ENCODE assay signal across 20 mouse cellular contexts in genomic region chr15:62511461-62511860, GRCm38 (mm10).
A peak's percentile ranks its signal among the peaks of the same experiment; 100 is the strongest.
DNase-seq lines count a peak whose midpoint lies in the region; ATAC-seq and TF ChIP-seq lines count a peak whose summit lies in the region.
"Had no signal": no experiment of that assay in that cellular context is flagged by ENCODE, and none has a peak within 500 bp of the region (broad histone marks: within the 10 kb centered on the region; RNA-seq: fewer than 3 reads in every experiment).

No protein-coding gene starts in this region.

- H3K4me3 ChIP-seq in forebrain, postnatal 0 days (ENCODE audit: low read depth, low read length) = no peak overlapping the region
- no peak overlapping the region for H3K4me3 ChIP-seq in forebrain, embryonic 11.5 days (ENCODE audit: low read depth, low read length)
- H3K4me3 ChIP-seq: embryonic facial prominence, embryonic 10.5 days; heart, embryonic 10.5 days; hindbrain, embryonic 12.5 days; intestine, embryonic 15.5 days had no signal

- H3K9ac ChIP-seq in forebrain, postnatal 0 days = no peak overlapping the region
- no peak overlapping the region for H3K9ac ChIP-seq in forebrain, embryonic 11.5 days (ENCODE audit: low read length)
- H3K9ac ChIP-seq: hindbrain, embryonic 12.5 days; intestine, embryonic 15.5 days had no signal

- peak; percentile 93 for ATAC-seq in forebrain, postnatal 0 days
- ATAC-seq in forebrain, embryonic 11.5 days (replicated peaks; ENCODE audit: low FRiP score) = no peak
- ATAC-seq: intestine, embryonic 15.5 days had no signal

- peak; percentile 63 for DNase-seq in forebrain, postnatal 0 days
- no peak for DNase-seq in forebrain, embryonic 11.5 days (ENCODE audit: low spot score)
- DNase-seq in layer of hippocampus, adult 9-11 months = peak; percentile 4
- no peak for DNase-seq in layer of hippocampus, adult 8-10 months (ENCODE audit: low spot score in 2 of 2)
- DNase-seq in brain, embryonic 14.5 days (ENCODE audit: low read depth) = peak; percentile 42
- peak; percentile 11 for DNase-seq in telencephalon, adult 2 months (ENCODE audit: low read depth, low spot score)
- DNase-seq in cerebellum, postnatal 25 days = no peak
- DNase-seq: adrenal gland, adult 2 months; adrenal gland, postnatal 25 days; cerebellum, adult 18-20 months; cerebellum, adult 9-11 months; gastrocnemius, postnatal 10 days; heart, adult 18-20 months; heart, postnatal 10 days; heart, postnatal 4 days; kidney, adult 18-20 months had no signal

- TF ChIP-seq POLR2A in brain, embryonic 14.5 days (IDR thresholded peaks at IDR 0.05; ENCODE audit: borderline replicate concordance, extremely low read depth, insufficient read depth, insufficient read length, poor library complexity, severe bottlenecking) = no peak

- H3K27ac ChIP-seq in forebrain, postnatal 0 days (ENCODE audit: low read depth, low read length) = no peak overlapping the region
- no peak overlapping the region for H3K27ac ChIP-seq in forebrain, embryonic 11.5 days (ENCODE audit: low read depth, low read length)
- H3K27ac ChIP-seq: embryonic facial prominence, embryonic 10.5 days; heart, embryonic 10.5 days; hindbrain, embryonic 12.5 days; intestine, embryonic 15.5 days had no signal

- H3K36me3 ChIP-seq in forebrain, postnatal 0 days (ENCODE audit: insufficient read depth) = no peaks in the 10 kb centered on the region
- no peaks in the 10 kb centered on the region for H3K36me3 ChIP-seq in forebrain, embryonic 11.5 days (ENCODE audit: control insufficient read depth, insufficient read depth, low read length)
- H3K36me3 ChIP-seq: embryonic facial prominence, embryonic 10.5 days; heart, embryonic 10.5 days; hindbrain, embryonic 12.5 days; intestine, embryonic 15.5 days had no signal

- H3K4me1 ChIP-seq in forebrain, postnatal 0 days (ENCODE audit: insufficient read depth) = no peaks in the 10 kb centered on the region
- no peaks in the 10 kb centered on the region for H3K4me1 ChIP-seq in forebrain, embryonic 11.5 days (replicated peaks; ENCODE audit: control insufficient read depth, insufficient read depth, low read length)
- H3K4me1 ChIP-seq: embryonic facial prominence, embryonic 10.5 days; heart, embryonic 10.5 days; hindbrain, embryonic 12.5 days; intestine, embryonic 15.5 days had no signal

- H3K27me3 ChIP-seq in forebrain, postnatal 0 days (ENCODE audit: insufficient read depth, low read length) = no peaks in the 10 kb centered on the region
- no peaks in the 10 kb centered on the region for H3K27me3 ChIP-seq in forebrain, embryonic 11.5 days (ENCODE audit: control insufficient read depth, insufficient read depth, low read length)
- H3K27me3 ChIP-seq: hindbrain, embryonic 12.5 days; intestine, embryonic 15.5 days had no signal

- H3K9me3 ChIP-seq in forebrain, postnatal 0 days (ENCODE audit: low read length) = no peaks in the 10 kb centered on the region
- H3K9me3 ChIP-seq in forebrain, embryonic 11.5 days (ENCODE audit: control insufficient read depth, low read length) = no peaks in the 10 kb centered on the region
- H3K9me3 ChIP-seq: embryonic facial prominence, embryonic 10.5 days; heart, embryonic 10.5 days; hindbrain, embryonic 12.5 days; intestine, embryonic 15.5 days had no signal

- no peak overlapping the region for H3K4me2 ChIP-seq in forebrain, postnatal 0 days (ENCODE audit: low read depth)
- no peak overlapping the region for H3K4me2 ChIP-seq in forebrain, embryonic 11.5 days (ENCODE audit: low read depth, low read length, severe bottlenecking)
- H3K4me2 ChIP-seq: hindbrain, embryonic 12.5 days; intestine, embryonic 15.5 days had no signal

- 55% methylated on average over 2 of the region's 2 CpGs for WGBS in forebrain, postnatal 0 days
- WGBS in forebrain, embryonic 11.5 days = 96% methylated on average over 2 of the region's 2 CpGs

- TF ChIP-seq CTCF in forebrain, postnatal 0 days (IDR thresholded peaks at IDR 0.05; ENCODE audit: low read depth) = peak; percentile 33
- no peak for TF ChIP-seq CTCF in brain, embryonic 14.5 days (IDR thresholded peaks at IDR 0.05; ENCODE audit: borderline replicate concordance, extremely low read depth, insufficient read depth, insufficient read length)

Comparison
In these comparisons a context has a peak if more than half of its experiments do, and no peak if none do; other contexts are left out.
1. DNase-seq: peak in forebrain, postnatal 0 days (single experiment), layer of hippocampus, adult 9-11 months (single experiment), brain, embryonic 14.5 days (single experiment) and telencephalon, adult 2 months (single experiment); none in forebrain, embryonic 11.5 days (single experiment), layer of hippocampus, adult 8-10 months (0 of 2) and cerebellum, postnatal 25 days (0 of 2).